Mouse (Mus musculus) midbrain, embryonic 16.5 days (tissue): ENCODE data around the gene Selenok. TPM values are rescaled to one million over a fixed set of nuclear protein-coding genes. Genes with fewer than 3 reads are reported as not detected.
A peak's percentile ranks its signal among the peaks of the same experiment; 100 is the strongest.

Experiments
- ATAC-seq: fragments of 200-750 bp; cut with Nextera tagmentation; 2 replicates; pipeline ENCODE4 v1.8.0; 2017; ENCODE audit warnings: moderate TSS enrichment
- H3K27ac ChIP-seq: fragments of 300-500 bp; sonication (generic); 2 replicates; pipeline ENCODE4 v1.5.1; 2014; ENCODE audit warnings: mild to moderate bottlenecking, low read length, mixed read lengths
- H3K27me3 ChIP-seq: fragments of 300-500 bp; sonication (generic); 2 replicates; pipeline ENCODE4 v1.6.1; 2014; ENCODE audit warnings: low read depth, low read length, mixed read lengths; ENCODE audit not compliant: control insufficient read depth, insufficient read depth
- H3K36me3 ChIP-seq: fragments of 300-500 bp; sonication (generic); 2 replicates; pipeline ENCODE4 v1.6.1; 2014; ENCODE audit warnings: mild to moderate bottlenecking, low read length, moderate library complexity, mixed read lengths; ENCODE audit not compliant: control insufficient read depth, insufficient read depth
- H3K4me1 ChIP-seq: fragments of 300-500 bp; sonication (generic); 2 replicates; pipeline ENCODE4 v1.6.1; 2014; ENCODE audit warnings: mild to moderate bottlenecking, low read length, mixed read lengths; ENCODE audit not compliant: control insufficient read depth, insufficient read depth
- H3K4me2 ChIP-seq: fragments of 300-500 bp; sonication (generic); 2 replicates; pipeline ENCODE4 v1.6.1; 2014; ENCODE audit warnings: mild to moderate bottlenecking, low read length, mixed read lengths
- H3K4me3 ChIP-seq: fragments of 300-500 bp; sonication (generic); 2 replicates; pipeline ENCODE4 v1.5.1; 2014; ENCODE audit warnings: low read depth, mild to moderate bottlenecking, low read length, moderate library complexity, mixed read lengths
- H3K9ac ChIP-seq: fragments of 300-500 bp; sonication (generic); 2 replicates; pipeline ENCODE4 v1.6.1; 2014; ENCODE audit warnings: low read depth, low read length, mixed read lengths
- H3K9me3 ChIP-seq: fragments of 300-500 bp; sonication (generic); replicated peaks from 2 replicates; pipeline ENCODE4 v1.6.1; 2014; ENCODE audit warnings: mild to moderate bottlenecking, low read length, mixed read lengths; ENCODE audit not compliant: control insufficient read depth, poor library complexity, severe bottlenecking
- WGBS: fragments of 180-500 bp; shearing (Covaris S2); extraction: QIAGEN DNeasy Blood & Tissue Kit; methylation state at CpG from one replicate; pipeline ENCODE4 v1.1.7; 2014; 5-methylcytosine and 5-hydroxymethylcytosine counted together
- polyA plus RNA-seq: library from polyadenylated mRNA; unstranded; fragments of >200 nt; fragmentation: Nextera tagmentation; extraction: Ambion mirVana; gene quantifications from 2 replicates; pipeline ENCODE4 v1.2.1, GENCODE M21; 2015

Gene Selenok
- polyA plus RNA-seq, 1 experiment from 2014 or later = 410 TPM

DNA sequence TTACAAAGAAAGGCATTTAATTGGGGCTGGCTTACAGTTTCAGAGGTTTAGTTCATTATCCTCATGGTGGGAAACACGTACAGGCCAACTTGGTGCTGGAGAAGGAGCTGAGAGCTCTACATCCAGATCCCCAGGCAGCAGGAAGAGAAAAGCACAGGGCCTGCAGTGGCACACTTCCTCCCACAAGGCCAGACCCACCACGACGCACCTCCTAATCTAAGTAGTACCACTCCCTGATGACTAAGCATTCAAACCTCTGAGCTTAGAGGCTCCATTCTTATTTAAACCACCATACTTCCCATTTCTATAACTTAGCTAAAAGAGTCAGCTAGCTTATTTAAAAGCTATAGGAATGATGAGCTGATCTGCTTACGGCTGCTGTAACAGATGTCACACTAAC is 17.3 kb upstream of the Selenok start:
- Histone ChIP-seq H3K4me3 (no peak overlapping the region), H3K27me3 (no peaks in the 10 kb centered on the region), H3K9ac (no peak overlapping the region), H3K27ac (no peak overlapping the region), H3K9me3 (no peaks in the 10 kb centered on the region), H3K36me3 (no peaks in the 10 kb centered on the region), H3K4me2 (no peak overlapping the region), H3K4me1 (no peaks in the 10 kb centered on the region)
- no peak for ATAC-seq
- WGBS = 78% methylated on average over 4 of the region's 4 CpGs

DNA sequence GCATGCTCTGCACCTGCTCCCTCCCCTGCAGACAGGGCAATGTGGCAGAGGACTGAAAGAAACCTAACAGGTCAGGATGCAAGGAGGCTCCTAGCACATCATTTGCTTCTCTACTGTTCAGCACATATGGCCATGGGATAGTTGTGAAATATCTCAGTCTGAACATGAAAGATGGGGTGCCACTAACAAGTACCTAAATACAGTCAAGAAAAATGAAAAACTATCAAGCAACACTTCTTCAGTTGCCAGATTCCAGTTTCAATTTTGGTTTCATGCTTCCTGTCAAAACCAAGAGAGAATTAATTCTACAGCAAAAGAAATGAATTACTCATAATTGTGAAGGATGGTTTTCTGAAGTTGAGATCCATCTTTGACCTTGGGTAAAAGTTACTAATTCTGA is 10.7 kb upstream of the Selenok start:
- Histone ChIP-seq H3K4me2 (no peak overlapping the region), H3K27ac (no peak overlapping the region), H3K36me3 (no peaks in the 10 kb centered on the region), H3K9ac (no peak overlapping the region), H3K4me3 (no peak overlapping the region), H3K9me3 (no peaks in the 10 kb centered on the region), H3K27me3 (no peaks in the 10 kb centered on the region), H3K4me1 (no peaks in the 10 kb centered on the region)
- ATAC-seq = no peak

DNA sequence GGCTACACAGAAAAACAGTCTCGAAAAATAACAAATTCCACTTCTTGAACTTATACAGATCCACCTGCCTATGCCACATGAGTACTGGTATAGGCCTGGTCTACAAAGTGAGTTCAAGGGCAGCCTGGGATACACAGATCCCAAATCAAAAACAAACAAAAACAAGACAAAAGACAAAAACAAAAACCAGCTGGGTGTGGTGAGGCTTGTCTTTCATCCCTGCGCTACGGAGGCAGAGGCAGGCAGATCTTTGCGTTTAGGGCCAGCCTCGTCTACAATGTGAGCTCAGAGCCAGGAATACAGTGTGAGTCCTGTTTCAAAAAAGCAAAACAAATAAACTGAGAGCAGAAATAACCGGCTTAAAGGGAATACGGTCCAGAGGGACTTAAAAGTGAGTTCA is 497 bp upstream of the Selenok start:
- Histone ChIP-seq H3K4me3 (peak overlapping the region; percentile 68), H3K27me3 (no peaks in the 10 kb centered on the region), H3K27ac (peak overlapping the region; percentile 54), H3K4me1 (peaks cover 23% of the 10 kb centered on the region), H3K36me3 (peaks cover 11% of the 10 kb centered on the region), H3K9me3 (no peaks in the 10 kb centered on the region), H3K9ac (peak overlapping the region; percentile 57; the same call in 1 of the 2 replicates), H3K4me2 (peak overlapping the region; percentile 51)
- ATAC-seq = peak; percentile 15; the same call in 1 of the 2 replicates
- 63% methylated on average over 7 of the region's 7 CpGs for WGBS

DNA sequence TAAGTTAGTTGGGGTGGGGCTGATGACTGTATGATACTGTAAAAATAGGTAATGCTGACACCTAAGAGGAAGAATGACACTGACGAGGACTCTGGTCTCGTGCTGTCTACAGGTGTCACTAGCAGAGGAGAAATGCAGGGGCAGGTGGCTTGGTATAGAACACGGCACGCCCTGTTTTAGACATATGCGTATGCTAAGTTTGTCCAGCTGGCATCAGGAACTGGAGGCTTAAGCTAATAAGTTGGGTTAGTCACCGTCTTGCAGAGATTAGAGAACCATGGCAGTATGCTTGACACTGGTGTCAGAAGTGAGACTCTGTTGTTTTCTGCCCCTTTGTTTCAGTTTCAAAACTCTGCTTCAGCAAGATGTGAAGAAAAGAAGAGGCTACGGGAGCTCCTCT is 3.3 kb downstream of the Selenok start:
- 97% methylated on average over 7 of the region's 7 CpGs for WGBS
- Histone ChIP-seq H3K4me1 (peaks cover 23% of the 10 kb centered on the region), H3K36me3 (peaks cover 32% of the 10 kb centered on the region), H3K27ac (no peak overlapping the region), H3K9me3 (no peaks in the 10 kb centered on the region), H3K9ac (no peak overlapping the region), H3K4me2 (no peak overlapping the region), H3K27me3 (no peaks in the 10 kb centered on the region), H3K4me3 (no peak overlapping the region)
- ATAC-seq = no peak

DNA sequence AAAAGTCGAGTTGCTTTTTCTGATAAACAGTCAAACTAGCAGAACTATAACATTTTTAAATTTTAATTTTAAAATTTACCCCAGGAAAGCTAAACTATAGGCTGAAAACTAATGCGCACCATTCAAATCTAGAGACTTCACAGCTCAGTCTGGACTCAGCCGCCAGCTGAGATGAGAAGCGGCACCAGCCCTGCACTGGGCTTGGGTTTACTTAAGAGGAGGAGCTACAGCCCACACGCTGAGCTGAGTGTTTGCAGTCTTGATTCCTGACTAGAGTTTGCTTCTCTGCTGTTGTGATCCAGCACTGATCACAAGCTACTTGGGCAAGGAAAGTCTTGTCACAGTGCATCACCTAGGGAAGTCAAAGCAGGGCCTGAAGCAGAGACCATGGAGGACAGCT is 3.9 kb downstream of the Selenok start:
- H3K27ac ChIP-seq = no peak overlapping the region
- no peaks in the 10 kb centered on the region for H3K27me3 ChIP-seq
- H3K4me3 ChIP-seq = no peak overlapping the region
- H3K36me3 ChIP-seq = peaks cover 34% of the 10 kb centered on the region
- ATAC-seq = no peak
- 93% methylated on average over 5 of the region's 5 CpGs for WGBS
- peaks cover 23% of the 10 kb centered on the region for H3K4me1 ChIP-seq
- no peak overlapping the region for H3K4me2 ChIP-seq
- no peak overlapping the region for H3K9ac ChIP-seq
- no peaks in the 10 kb centered on the region for H3K9me3 ChIP-seq

DNA sequence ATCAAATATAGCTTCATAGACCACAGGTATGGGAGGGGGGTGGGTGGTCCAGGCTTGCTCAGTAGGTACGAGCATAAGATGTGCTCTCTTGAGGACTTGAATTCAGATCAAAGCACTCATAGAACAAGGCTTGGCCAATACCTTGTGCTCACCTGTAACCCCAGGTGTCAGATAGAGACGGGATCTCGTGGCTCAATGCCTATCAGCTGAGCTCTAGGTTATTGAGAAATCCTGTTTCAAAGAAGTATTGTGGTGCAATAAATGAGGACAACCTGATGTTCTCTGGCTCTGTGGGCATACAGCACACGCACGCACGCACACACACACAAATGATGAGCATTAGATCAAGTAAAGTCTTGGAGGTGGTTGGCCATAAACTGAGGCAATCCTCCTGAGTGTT is 8.8 kb downstream of the Selenok start:
- Histone ChIP-seq H3K36me3 (peaks cover 45% of the 10 kb centered on the region), H3K27ac (no peak overlapping the region), H3K9ac (no peak overlapping the region), H3K4me3 (no peak overlapping the region), H3K27me3 (no peaks in the 10 kb centered on the region), H3K9me3 (no peaks in the 10 kb centered on the region), H3K4me1 (peaks cover 10% of the 10 kb centered on the region), H3K4me2 (no peak overlapping the region)
- ATAC-seq = no peak
- WGBS = 96% methylated on average over 6 of the region's 6 CpGs

DNA sequence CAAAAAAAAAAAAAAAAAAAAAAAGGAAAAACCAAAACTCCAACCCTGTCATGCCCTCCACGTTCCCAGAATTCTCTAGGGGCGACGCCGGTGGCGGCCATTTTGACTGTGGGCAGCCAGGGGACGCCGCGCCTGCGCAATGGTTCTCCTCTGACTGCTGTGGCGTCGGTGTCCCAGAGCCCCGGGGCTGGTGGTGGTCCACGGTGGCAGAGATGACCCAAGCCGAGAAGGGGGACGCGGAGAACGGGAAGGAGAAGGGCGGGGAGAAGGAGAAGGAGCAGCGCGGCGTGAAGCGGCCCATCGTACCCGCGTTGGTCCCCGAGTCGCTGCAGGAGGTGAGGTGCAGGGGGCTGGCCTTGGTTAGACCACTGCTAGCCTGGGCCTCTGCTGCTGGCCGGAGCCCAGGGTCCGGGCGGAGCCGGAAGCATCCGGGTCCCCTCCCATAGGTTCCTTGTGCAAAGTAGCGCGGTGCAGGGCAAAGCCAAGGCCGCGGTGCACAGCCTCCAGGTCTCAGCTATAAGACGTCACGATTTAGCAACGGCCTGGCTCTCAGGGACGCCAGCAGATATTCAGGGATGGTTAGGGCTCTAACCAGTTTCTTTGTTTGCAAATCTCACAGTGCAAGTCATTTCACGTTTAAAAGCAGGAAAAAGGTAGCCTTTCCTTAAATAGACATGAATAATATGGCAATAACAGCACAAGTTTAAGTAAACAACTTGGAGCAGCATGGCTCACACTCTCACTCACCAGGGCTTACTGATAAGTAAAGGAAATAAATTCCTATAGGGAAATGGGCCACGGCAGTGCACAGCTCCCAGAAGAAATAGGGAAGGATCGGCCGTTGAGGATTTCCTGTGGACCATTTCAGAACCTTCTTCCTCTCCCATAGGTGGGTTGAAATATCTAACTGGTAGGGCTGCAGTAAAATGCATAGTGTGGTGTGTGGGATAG is 10.4 kb downstream of the Selenok start, which contains the start of gene Actr8:
Gene Actr8 (plus strand): TSS at position 84 of the 951 bp plus-strand sequence.
- peaks cover 49% of the 10 kb centered on the region for H3K36me3 ChIP-seq
- 3% methylated on average over 44 of the region's 44 CpGs for WGBS

DNA sequence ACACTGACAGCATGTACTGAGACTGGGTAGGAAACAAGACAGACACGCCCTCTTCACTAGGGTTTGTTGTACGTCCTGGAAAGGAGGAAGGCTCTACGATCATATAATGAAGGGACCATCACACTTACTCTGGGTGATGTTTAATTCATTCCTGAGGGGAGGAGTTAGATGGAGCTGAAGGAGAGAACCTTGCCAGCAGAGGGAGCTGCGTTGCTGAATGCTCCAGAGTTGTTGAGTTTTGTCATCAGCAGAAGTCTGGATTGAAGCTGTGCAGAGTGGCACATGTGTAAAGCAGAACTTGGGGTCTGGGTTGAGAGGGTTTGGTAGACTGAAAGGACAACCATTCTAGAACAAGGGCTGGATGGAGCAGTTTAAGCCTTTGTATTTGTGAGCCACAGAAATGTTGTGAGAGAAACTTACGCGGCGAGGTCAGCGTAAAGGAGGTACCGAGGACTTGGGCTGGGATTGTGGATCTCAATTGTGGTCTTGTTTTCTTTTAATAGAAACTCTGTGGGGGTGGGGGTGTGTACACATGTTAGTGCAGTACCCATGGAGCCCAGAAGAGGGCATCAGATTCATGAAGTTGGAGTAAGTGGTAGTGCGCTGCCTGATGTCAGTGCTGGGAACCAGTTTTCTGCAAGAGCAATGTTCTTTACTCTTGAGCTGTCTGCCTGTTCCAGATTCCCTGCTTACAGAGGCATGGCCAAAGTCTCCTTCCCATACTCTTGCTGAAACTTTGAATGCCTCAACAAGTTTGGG is 12.5 kb downstream of the Selenok start:
- Histone ChIP-seq H3K9me3 (no peaks in the 10 kb centered on the region), H3K27ac (no peak overlapping the region), H3K4me2 (no peak overlapping the region), H3K4me1 (peaks cover 10% of the 10 kb centered on the region), H3K4me3 (no peak overlapping the region), H3K27me3 (no peaks in the 10 kb centered on the region), H3K9ac (no peak overlapping the region), H3K36me3 (peaks cover 61% of the 10 kb centered on the region)
- WGBS = 96% methylated on average over 10 of the region's 10 CpGs
- ATAC-seq = no peak

More for the DNA sequence above, 10.4 kb downstream of the Selenok start, which contains the start of gene Actr8:
- H3K9ac ChIP-seq = peak within 1 kb of the TSS; percentile 94
- no peaks in the 10 kb centered on the region for H3K27me3 ChIP-seq
- peak within 1 kb of the TSS; percentile 82 for H3K4me2 ChIP-seq
- peak; percentile 95 for ATAC-seq
- H3K4me3 ChIP-seq = peak within 1 kb of the TSS; percentile 100
- no peaks in the 10 kb centered on the region for H3K9me3 ChIP-seq
- H3K27ac ChIP-seq = peak within 1 kb of the TSS; percentile 91
- H3K4me1 ChIP-seq = peaks cover 10% of the 10 kb centered on the region

DNA sequence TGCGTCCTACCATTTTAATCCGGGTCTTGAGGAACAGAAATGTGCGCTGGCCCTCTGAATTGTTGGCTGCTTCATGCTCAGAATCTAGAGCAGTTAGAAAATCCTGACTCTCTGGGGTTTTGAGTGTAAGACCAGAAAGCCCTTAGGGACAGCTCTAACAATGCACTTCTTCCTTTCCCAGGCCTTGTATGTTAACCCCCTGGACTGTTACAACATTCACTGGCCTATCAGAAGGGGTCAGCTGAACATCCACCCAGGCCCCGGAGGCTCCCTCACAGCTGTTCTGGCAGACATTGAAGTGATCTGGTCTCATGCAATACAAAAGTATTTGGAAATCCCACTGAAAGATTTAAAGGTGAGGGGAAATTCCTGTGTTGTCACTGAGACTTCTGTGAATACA is 18.0 kb downstream of the Selenok start:
- H3K9me3 ChIP-seq = no peaks in the 10 kb centered on the region
- H3K4me2 ChIP-seq = no peak overlapping the region
- H3K9ac ChIP-seq = no peak overlapping the region
- H3K4me1 ChIP-seq = no peaks in the 10 kb centered on the region
- no peak for ATAC-seq
- H3K4me3 ChIP-seq = no peak overlapping the region
- peaks cover 92% of the 10 kb centered on the region for H3K36me3 ChIP-seq
- H3K27ac ChIP-seq = no peak overlapping the region
- no peaks in the 10 kb centered on the region for H3K27me3 ChIP-seq
- WGBS = 94% methylated on average over 4 of the region's 4 CpGs
